Mouse (Mus musculus) T-cell, adult 2 months (primary cell): Measurements from ENCODE around the gene Adat3.

ENCODE experiments used
- DNase-seq: peaks from one replicate; pipeline ENCODE4 v3.0.0; 2022; ENCODE audit warnings: low spot score

The Adat3 gene

DNA sequence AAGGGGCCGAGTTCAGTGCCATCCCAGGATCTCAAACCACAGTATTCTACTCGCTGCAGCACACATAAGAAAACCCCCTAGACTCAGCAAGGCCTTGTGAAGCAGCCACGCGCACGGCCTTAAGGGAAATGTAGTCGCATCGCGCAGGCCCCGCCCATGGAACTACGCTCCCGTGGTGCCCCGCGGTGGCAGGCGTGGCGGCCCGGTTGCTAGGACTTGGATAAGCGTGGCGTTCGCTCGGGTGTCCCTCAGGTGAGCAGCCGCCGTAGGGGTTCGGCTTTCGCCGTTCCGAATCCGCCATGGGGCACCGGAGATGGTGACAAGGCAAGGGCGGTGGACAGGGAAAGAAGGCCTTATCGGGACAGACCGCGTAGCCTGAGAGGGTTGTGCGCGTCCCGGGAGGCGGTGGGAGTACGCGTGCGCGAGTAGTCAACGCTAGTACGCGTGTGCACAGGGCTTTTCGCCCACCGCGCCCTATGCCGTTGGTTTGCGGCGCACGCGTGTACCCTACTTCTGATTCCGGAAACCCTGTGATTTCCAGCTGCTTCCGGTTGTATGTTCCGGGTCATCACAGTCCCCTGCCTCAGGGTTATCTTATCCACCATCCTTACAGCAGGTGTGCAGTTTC, at the start of gene Adat3, which contains the start of gene Scamp4:
TSS of gene Adat3 (plus strand) at position 183 of the 628 bp plus-strand sequence.
TSS of gene Scamp4 (plus strand) at position 175 of the 628 bp plus-strand sequence.
- DNase-seq, result peak; percentile 96

- no peak for DNase-seq
Measured at GRCm38 (mm10) chr10:80553575-80553974, 49.1 kb upstream of the Adat3 start.

- DNase-seq, result no peak
Measured at GRCm38 (mm10) chr10:80553997-80554396, 48.7 kb upstream of the Adat3 start.

- DNase-seq, result peak; percentile 62
Measured at GRCm38 (mm10) chr10:80557346-80557965, 45.2 kb upstream of the Adat3 start.

DNA sequence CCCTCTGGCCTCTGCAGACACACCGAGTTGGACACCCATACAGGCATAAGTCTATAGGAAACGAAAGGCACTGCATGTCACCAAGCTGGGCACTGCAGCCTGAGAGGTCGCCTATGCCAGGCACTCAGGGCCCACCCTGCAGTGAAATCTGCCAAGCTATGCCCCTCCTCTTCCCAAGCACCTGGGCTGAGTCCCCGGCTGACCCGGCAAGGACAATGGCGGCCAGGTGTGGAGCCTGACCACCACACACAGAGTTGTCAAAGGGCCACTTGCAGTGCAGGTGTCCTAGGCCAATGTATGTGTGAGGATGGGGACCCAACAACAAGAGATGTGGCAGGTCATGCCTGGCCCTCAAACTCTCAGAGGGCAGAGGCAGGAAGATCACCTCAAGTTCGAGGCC, 43.2 kb upstream of the Adat3 start:
- DNase-seq, result no peak

DNA sequence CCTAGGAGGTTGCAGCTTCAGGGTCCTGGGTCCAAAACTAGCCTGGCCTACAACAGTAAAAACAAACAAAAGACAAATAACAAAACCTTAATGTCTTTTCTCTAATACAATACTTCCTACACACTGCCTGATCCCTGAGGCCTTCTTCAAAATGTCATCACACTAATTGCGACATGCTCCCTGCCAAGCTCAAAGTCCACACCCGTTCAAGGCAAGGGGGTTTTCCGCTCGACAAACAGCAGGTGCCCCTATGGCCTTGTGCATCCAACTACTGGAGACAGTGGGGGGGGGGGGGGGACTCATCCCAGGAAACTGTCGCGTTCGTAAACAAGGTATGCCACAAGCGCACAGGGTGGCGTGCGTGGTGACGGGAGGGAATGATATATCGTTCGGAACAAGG, 42.1 kb upstream of the Adat3 start:
- DNase-seq, result no peak

GRCm38 (mm10) chr10:80561116-80561944, 41.4 kb upstream of the Adat3 start, which contains the start of gene Rexo1:
Rexo1 (minus strand) TSS chr10:80561560.
- DNase-seq, result peak; percentile 92

DNA sequence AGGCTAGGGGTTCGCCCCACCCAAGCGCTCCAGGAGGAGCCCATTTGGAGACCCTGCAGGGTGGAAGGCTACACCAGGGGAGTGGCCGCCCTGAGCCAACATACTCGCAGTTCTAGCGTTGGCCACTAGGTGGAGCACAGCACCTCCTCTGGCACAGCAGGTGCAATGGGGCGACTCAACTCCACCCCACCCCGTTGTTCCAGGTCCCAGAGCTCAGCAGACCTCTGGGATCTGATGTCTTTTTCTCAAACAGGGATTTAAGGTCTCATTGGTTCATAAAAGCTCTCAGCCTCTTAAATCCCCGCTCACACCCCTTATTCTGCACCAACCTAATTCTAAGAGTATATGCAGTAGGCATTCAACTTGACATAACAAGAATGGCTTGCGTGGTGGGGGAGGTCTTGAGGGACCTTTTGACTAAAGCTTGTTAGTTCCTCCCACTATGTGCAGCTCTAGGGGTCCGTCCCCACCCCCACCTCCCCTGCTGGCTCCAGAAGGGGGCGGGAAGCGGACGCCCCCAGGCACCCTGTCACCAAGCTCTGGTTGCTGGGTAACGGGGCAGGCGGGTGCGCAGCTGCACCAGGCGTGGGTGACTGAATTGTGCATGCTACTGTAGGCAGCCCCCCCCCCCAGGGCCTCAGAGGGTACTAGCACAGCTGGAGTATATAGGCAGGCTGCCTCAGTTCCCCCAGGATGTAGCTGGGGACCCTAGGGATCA, 36.1 kb upstream of the Adat3 start:
- DNase-seq, result peak; percentile 81

DNA sequence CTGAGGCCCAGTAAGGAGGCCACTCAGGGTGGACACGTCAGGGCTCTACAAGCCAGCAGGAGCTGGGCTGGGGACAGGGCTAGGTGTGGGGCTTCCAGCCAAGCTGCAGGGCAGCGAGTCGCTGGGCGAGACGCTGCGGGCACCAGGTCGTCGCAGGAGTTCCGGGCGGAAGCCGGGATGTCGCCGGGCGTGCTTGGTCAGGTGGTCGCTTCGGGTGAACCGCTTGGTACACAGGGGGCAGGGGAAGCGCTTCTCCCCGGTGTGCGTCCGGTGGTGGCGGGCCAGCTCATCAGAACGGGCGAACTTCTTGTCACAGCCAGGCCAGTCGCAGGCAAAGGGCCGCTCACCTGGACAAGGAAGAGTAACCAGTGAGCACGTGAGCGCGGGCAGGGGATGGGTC, 33.8 kb upstream of the Adat3 start:
- no peak for DNase-seq

- DNase-seq, result peak; percentile 31
Measured at GRCm38 (mm10) chr10:80569664-80570066, 33.0 kb upstream of the Adat3 start.

DNA sequence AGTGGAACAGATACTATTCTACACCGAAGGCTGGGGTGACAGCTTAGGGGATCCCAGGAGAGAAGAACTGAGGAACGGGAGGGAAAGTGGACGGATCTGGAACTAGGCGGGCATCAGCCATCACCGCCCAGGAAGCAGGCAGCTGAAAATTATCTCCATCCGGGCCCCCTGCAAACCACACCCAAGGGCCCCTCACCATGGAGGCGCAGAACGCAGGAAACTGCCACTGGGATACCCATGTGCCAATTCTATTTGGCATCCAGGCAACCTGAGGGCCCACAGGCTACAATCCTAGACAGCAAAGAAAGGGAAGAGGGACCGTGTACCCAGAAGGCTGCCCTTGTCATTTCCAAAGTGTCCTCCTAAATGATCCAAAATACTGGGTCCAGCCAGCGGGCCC, 32.3 kb upstream of the Adat3 start:
- DNase-seq, result no peak

DNA sequence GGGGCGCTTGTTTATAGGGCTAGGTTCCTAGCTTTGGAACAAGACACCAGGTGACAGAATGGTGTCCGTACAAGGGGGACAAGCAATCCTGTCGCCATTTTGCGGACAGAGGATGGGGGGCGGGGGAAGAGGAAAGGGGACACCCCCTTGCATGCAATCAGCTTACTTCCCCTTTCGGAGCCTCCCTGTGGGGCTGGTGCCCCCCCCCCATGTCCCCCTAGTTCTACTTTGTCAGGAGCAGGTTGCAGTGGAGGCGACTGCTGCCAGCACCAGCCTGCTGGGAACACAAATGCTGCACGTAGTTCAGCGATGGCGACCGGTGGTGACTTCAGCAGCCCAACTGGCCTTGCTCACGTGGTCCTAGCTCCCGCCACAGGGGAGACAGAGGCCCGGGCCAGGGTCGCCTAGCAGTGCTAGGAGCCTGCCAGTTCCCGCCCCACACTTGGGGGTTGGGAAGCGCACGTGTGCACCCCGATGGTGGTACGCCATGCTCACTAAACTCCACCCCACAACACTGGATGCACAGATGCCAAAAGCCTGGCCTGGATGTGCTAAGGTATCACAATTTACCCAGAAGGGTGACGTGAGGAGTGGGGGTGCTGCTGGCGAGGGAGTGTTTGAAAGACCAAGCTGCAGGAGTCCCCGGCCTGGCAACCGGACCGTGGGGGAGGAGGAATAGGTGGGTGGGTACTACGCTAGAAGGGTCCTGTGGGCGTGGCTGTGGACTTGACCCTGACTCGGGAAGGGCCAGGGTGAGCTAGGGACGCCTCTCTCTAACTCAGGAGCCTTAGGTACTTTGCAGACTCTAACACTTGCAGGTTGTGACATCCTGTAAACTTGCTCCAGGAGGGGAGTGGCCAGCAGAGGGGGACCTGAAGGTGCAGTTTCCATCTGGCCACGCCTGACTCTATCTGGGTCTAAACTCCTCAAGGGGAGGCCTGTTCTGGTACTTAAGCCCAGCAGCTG, 31.5 kb upstream of the Adat3 start:
- no peak for DNase-seq

GRCm38 (mm10) chr10:80572477-80572876, 30.2 kb upstream of the Adat3 start:
- DNase-seq, result no peak

GRCm38 (mm10) chr10:80573944-80574343, 28.7 kb upstream of the Adat3 start:
- DNase-seq, result no peak

GRCm38 (mm10) chr10:80574896-80575295, 27.8 kb upstream of the Adat3 start:
- DNase-seq, result no peak

DNA sequence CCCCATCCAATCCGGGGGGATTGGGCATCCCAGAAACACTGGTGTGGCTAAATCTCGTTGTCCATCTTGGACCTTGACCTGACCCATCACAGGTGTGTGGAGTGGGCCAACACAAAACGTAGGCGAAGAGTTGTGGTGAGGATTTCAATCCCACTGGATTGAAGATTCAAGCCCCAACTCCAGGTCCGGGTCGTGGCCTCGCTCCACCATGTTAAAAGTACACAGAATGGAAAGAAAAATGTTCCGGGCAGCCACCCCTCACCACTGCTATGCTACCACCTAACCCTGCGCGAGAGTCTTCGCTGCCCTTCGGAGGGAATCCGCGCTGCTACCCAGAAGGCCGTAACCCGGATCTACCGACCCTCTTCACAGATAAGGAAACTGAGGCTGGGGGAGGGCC, 26.8 kb upstream of the Adat3 start:
- DNase-seq, result no peak

- peak; percentile 60 for DNase-seq
Measured at GRCm38 (mm10) chr10:80576351-80577194, 26.1 kb upstream of the Adat3 start.

DNA sequence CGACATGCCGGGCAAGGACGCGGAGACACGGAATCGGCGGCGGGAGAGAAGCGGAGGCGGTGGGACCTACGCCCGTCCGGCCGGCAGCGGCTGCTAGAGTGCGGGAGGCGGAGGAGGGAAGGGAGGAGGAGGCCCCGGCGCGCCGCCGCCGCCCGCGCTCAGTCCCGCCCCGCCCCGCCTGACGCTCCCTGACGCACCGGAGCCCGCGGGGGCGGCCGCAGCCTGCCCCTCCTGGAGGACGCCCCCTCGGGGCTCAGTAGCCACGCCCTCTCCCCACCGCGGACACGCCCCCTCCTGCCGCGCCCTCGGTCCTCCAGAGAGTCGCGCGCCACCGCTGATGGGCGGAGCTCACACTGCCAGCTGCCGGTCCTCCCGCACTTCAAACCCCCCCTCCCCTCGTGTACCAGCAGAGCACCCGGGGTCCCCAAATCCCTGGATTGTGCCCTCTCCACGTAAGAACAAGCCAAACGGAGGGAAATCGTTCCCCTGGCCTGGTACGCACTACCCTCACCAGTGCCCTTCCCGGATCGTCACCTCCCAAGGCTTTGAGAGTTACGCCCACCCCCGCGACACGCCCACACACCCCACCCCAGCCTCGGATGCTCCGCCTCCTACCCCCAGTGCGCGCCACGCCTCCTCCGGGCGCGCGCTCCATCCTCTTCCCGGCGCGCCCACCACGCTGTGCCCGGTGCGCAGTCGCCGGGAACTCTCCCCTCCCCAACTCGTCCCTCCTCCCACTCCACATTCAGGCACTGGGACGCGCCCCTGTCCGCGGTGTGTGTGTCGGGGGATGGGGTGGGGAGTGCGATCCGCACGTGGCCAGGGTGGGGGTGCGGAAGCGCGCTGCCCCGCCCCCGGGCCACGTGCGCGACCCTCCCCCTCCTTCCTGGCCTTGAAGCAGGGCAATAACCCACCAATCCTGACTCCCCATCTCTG, 25.2 kb upstream of the Adat3 start, which contains the start of gene Klf16:
TSS of gene Klf16 (minus strand) at position 127 of the 936 bp plus-strand sequence.
- DNase-seq, result peak; percentile 99
